Mouse (Mus musculus): Measurements from ENCODE around the gene Epha6. TPM values are rescaled to one million over a fixed set of nuclear protein-coding genes. Genes with fewer than 3 reads are reported as not detected.
A peak's percentile ranks its signal among the peaks of the same experiment; 100 is the strongest.

Epha6 gene
- polyA plus RNA-seq, 1 experiment from 2014 or later, result not detected

DNA sequence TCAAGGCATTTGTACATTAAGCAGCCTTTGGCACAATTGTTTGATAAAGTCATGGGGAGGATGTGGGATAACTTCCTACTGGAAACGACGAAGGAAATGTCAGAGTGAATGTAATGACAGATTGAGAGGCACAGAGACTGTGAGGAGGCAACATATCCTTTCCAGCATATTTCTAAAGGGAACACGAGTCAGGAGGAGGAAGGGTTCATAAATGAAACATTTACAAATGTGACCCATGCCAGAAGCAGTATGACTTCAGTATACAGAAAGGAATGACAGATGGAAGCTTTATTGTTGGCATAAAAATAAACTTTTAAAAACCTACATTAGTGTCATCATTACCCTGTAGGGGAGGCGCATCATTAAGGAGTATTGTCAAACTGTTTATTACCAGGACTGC lies 60.9 kb downstream of the Epha6 start:
- Histone ChIP-seq H3K4me1 (replicated peaks; ENCODE audit: control insufficient read depth, insufficient read depth, low read length) (no peaks in the 10 kb centered on the region), H3K9me3 (ENCODE audit: control insufficient read depth, low read length) (no peaks in the 10 kb centered on the region), H3K4me2 (no peak overlapping the region), H3K36me3 (ENCODE audit: control insufficient read depth, insufficient read depth, low read length) (no peaks in the 10 kb centered on the region), H3K9ac (ENCODE audit: low read depth, low read length) (no peak overlapping the region), H3K4me3 (ENCODE audit: low read depth, low read length) (no peak overlapping the region), H3K27ac (ENCODE audit: low read depth, low read length) (no peak overlapping the region), H3K27me3 (replicated peaks; ENCODE audit: control insufficient read depth, insufficient read depth, low read length) (no peaks in the 10 kb centered on the region)
- ATAC-seq (replicated peaks; ENCODE audit: low FRiP score), result no peak
- DNase-seq (ENCODE audit: low spot score), result no peak
- 53% methylated on average over 4 of the region's 4 CpGs for WGBS

DNA sequence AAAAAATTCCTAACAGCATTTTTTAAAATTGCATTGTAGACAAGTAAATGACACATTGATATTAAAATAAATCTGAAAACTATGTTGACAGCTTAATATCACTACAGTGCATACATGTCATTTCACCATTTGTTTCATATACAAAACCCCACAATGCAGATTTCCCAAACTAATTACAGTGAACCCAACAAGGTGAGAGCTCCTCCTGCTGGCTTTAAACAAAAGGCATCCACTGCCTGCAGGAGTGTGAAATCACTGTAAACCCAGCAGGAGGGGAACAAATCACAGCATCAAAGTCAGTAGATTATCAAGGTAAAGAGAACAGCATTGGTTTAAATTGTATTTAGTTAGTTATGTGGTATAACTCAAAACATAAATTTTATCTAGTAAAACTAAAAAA lies 67.1 kb downstream of the Epha6 start:
- Histone ChIP-seq H3K4me3 (ENCODE audit: low read depth, low read length) (no peak overlapping the region), H3K27ac (ENCODE audit: low read depth, low read length) (no peak overlapping the region), H3K4me2 (no peak overlapping the region), H3K36me3 (ENCODE audit: control insufficient read depth, insufficient read depth, low read length) (no peaks in the 10 kb centered on the region), H3K4me1 (replicated peaks; ENCODE audit: control insufficient read depth, insufficient read depth, low read length) (no peaks in the 10 kb centered on the region), H3K9ac (ENCODE audit: low read depth, low read length) (no peak overlapping the region), H3K9me3 (ENCODE audit: control insufficient read depth, low read length) (no peaks in the 10 kb centered on the region), H3K27me3 (replicated peaks; ENCODE audit: control insufficient read depth, insufficient read depth, low read length) (no peaks in the 10 kb centered on the region)
- ATAC-seq (replicated peaks; ENCODE audit: low FRiP score), result no peak
- no peak for DNase-seq (ENCODE audit: low spot score)

DNA sequence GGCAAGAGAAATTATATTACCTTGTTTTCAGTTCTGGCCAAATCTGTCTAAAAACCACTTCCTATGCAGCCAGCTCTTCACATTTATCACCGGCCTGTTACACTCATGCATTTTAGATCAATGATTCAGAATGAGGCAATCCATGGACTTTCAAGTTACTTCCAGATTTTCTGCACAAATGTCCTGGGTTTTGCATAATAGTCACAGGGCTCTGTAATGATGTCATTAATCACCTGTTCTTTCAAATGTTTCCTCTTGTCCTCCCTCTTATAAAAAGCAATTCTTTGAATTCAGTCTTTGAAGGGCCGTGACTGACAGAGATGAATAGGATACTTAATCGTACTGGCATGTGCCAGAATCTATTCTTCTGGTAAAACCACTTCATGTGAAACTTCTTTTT lies 95.6 kb downstream of the Epha6 start:
- ATAC-seq (replicated peaks; ENCODE audit: low FRiP score) (no peak), DNase-seq (ENCODE audit: low spot score) (no peak)
- Histone ChIP-seq H3K9ac (ENCODE audit: low read depth, low read length) (no peak overlapping the region), H3K4me2 (no peak overlapping the region), H3K36me3 (ENCODE audit: control insufficient read depth, insufficient read depth, low read length) (no peaks in the 10 kb centered on the region), H3K27ac (ENCODE audit: low read depth, low read length) (no peak overlapping the region), H3K9me3 (ENCODE audit: control insufficient read depth, low read length) (no peaks in the 10 kb centered on the region), H3K4me1 (replicated peaks; ENCODE audit: control insufficient read depth, insufficient read depth, low read length) (no peaks in the 10 kb centered on the region), H3K4me3 (ENCODE audit: low read depth, low read length) (no peak overlapping the region), H3K27me3 (replicated peaks; ENCODE audit: control insufficient read depth, insufficient read depth, low read length) (no peaks in the 10 kb centered on the region)
- WGBS, result 67% methylated on average over 3 of the region's 3 CpGs

DNA sequence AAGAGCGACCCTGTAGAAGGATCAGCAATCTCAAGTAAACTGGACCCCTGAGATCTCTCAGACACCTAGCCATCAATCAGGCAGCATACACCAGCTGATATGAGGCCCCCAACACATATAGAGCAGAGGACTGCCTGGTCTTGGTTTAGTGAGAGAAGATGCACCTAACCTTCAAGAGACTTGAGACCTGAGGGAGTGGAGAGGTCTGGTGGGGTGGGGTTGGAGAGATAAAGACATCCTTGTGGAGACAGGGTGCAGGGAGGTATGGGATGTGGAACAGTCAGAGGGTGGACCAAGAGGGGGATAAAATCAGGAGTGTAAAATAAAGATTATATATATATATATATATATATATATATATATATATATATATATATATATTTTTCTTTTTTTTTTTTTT lies 105.8 kb downstream of the Epha6 start:
- WGBS, result 80% methylated on average over 1 of the region's 1 CpGs
- Histone ChIP-seq H3K9me3 (ENCODE audit: control insufficient read depth, low read length) (no peaks in the 10 kb centered on the region), H3K4me3 (ENCODE audit: low read depth, low read length) (no peak overlapping the region), H3K27me3 (replicated peaks; ENCODE audit: control insufficient read depth, insufficient read depth, low read length) (no peaks in the 10 kb centered on the region), H3K9ac (ENCODE audit: low read depth, low read length) (no peak overlapping the region), H3K36me3 (ENCODE audit: control insufficient read depth, insufficient read depth, low read length) (no peaks in the 10 kb centered on the region), H3K4me2 (no peak overlapping the region), H3K27ac (ENCODE audit: low read depth, low read length) (no peak overlapping the region), H3K4me1 (replicated peaks; ENCODE audit: control insufficient read depth, insufficient read depth, low read length) (no peaks in the 10 kb centered on the region)
- no peak for DNase-seq (ENCODE audit: low spot score)
- ATAC-seq (replicated peaks; ENCODE audit: low FRiP score), result no peak

DNA sequence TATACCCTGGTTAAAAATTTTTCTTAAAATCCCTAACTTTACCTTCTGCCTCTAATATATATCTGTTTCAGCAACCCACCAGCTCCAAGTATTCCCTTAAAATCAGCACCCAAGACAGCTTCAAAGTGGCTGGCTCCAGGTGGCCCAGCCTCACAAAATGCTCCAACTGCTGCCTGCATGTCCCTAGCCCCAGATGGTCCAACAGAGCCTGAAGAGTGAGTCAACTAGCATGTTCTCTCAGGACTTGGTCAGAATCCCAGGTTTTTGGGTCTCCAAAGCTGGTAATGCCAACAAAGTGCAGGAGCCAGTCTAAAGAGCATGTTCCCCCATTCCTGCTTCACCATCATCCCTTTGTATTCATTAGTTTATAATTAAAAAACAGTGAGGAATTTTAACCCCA lies 129.6 kb downstream of the Epha6 start:
- H3K9me3 ChIP-seq (ENCODE audit: control insufficient read depth, low read length), result no peaks in the 10 kb centered on the region

DNA sequence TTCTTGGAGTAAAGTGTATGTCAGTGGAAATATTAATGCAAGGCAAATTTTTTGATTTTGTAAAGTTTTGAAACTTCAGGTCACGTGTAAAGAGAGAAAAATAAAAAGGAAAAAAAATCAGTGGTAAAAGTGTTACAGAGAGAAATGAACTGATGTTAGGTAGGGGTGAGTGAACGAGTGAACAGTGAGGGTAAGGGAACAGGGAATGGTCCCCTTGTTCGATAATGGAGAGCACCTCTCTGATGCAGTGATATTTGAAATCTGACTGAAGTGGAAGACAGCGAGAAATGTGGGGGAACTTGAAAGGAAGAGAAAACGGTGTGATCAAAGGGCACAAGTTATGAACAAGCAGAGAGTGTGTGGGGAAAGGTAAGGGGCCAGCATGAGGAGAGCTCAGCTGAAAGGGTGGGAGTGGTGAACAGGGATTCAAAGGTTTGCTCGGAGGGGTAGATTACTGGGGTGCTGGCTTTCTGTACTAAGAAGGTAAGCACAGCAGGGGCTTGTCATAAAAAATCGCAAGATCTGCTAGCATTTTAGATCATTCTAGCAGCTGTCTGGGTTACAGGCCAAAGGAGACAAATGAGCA lies 137.0 kb downstream of the Epha6 start:
- no peak overlapping the region for H3K27ac ChIP-seq (ENCODE audit: low read depth, low read length)
- H3K4me2 ChIP-seq, result no peak overlapping the region
- ATAC-seq (replicated peaks; ENCODE audit: low FRiP score), result no peak
- no peaks in the 10 kb centered on the region for H3K36me3 ChIP-seq (ENCODE audit: control insufficient read depth, insufficient read depth, low read length)
- no peak for DNase-seq (ENCODE audit: low spot score)
- no peak overlapping the region for H3K4me3 ChIP-seq (ENCODE audit: low read depth, low read length)
- 73% methylated on average over 7 of the region's 7 CpGs for WGBS
- no peaks in the 10 kb centered on the region for H3K4me1 ChIP-seq (replicated peaks; ENCODE audit: control insufficient read depth, insufficient read depth, low read length)
- no peak overlapping the region for H3K9ac ChIP-seq (ENCODE audit: low read depth, low read length)
- no peaks in the 10 kb centered on the region for H3K9me3 ChIP-seq (ENCODE audit: control insufficient read depth, low read length)
- H3K27me3 ChIP-seq (replicated peaks; ENCODE audit: control insufficient read depth, insufficient read depth, low read length), result no peaks in the 10 kb centered on the region

More for the DNA sequence above, 129.6 kb downstream of the Epha6 start:
- no peak for DNase-seq (ENCODE audit: low spot score)
- no peaks in the 10 kb centered on the region for H3K27me3 ChIP-seq (replicated peaks; ENCODE audit: control insufficient read depth, insufficient read depth, low read length)
- H3K4me2 ChIP-seq, result no peak overlapping the region
- no peak overlapping the region for H3K4me3 ChIP-seq (ENCODE audit: low read depth, low read length)
- no peaks in the 10 kb centered on the region for H3K4me1 ChIP-seq (replicated peaks; ENCODE audit: control insufficient read depth, insufficient read depth, low read length)
- no peak for ATAC-seq (replicated peaks; ENCODE audit: low FRiP score)
- no peak overlapping the region for H3K27ac ChIP-seq (ENCODE audit: low read depth, low read length)
- H3K9ac ChIP-seq (ENCODE audit: low read depth, low read length), result no peak overlapping the region
- no peaks in the 10 kb centered on the region for H3K36me3 ChIP-seq (ENCODE audit: control insufficient read depth, insufficient read depth, low read length)

DNA sequence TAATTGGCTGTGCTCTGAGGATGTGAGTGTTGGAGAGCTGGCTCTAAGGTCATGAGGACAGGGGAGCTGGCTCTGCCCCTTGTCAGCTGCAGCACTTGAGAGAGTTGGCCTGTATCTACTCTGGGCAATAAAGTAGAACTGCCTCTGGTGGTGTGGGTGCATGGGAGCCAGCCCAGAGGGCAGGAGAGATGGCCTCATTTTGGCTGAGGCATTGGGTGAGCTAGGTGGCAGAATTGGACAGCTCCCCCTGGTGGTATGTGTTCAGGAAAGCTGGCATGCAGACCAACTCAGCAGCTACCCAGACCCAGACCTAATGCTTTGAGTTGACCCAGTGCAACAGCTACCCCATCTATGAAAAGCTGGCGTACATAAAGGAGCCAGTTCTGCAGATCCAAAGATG lies 170.0 kb downstream of the Epha6 start:
- peak; percentile 23; the same call in 1 of the 2 replicates for ATAC-seq (replicated peaks; ENCODE audit: low FRiP score)
- Histone ChIP-seq H3K9ac (ENCODE audit: low read depth, low read length) (no peak overlapping the region), H3K36me3 (ENCODE audit: control insufficient read depth, insufficient read depth, low read length) (no peaks in the 10 kb centered on the region), H3K27ac (ENCODE audit: low read depth, low read length) (no peak overlapping the region), H3K4me2 (no peak overlapping the region), H3K9me3 (ENCODE audit: control insufficient read depth, low read length) (no peaks in the 10 kb centered on the region), H3K27me3 (replicated peaks; ENCODE audit: control insufficient read depth, insufficient read depth, low read length) (no peaks in the 10 kb centered on the region), H3K4me1 (replicated peaks; ENCODE audit: control insufficient read depth, insufficient read depth, low read length) (no peaks in the 10 kb centered on the region), H3K4me3 (ENCODE audit: low read depth, low read length) (no peak overlapping the region)
- DNase-seq (ENCODE audit: low spot score), result no peak
- 69% methylated on average over 1 of the region's 1 CpGs for WGBS

DNA sequence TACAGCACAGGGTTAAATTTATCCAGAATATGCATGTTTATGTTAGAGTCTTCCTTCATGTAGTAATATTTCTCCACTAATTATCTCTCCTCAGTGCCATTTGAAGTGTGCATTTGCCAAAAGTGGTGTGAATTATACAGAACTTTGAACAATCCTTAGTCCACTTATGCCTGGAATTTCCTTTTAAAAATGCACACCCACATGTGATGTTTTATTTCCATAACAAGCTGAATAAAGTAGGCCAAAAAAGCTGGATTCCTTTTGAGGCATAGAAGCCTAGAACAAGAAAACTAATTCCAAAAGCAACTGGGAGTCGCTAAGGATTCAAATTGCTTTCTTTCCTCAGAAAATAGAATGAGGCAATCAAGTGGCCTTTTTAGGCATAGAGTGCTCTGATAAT lies 171.1 kb downstream of the Epha6 start:
- H3K4me2 ChIP-seq, result no peak overlapping the region
- WGBS, result 82% methylated on average over 1 of the region's 1 CpGs
- no peak overlapping the region for H3K4me3 ChIP-seq (ENCODE audit: low read depth, low read length)
- H3K9ac ChIP-seq (ENCODE audit: low read depth, low read length), result no peak overlapping the region
- no peaks in the 10 kb centered on the region for H3K4me1 ChIP-seq (replicated peaks; ENCODE audit: control insufficient read depth, insufficient read depth, low read length)
- ATAC-seq (replicated peaks; ENCODE audit: low FRiP score), result no peak
- no peaks in the 10 kb centered on the region for H3K9me3 ChIP-seq (ENCODE audit: control insufficient read depth, low read length)
- no peak overlapping the region for H3K27ac ChIP-seq (ENCODE audit: low read depth, low read length)
- DNase-seq (ENCODE audit: low spot score), result no peak
- no peaks in the 10 kb centered on the region for H3K36me3 ChIP-seq (ENCODE audit: control insufficient read depth, insufficient read depth, low read length)
- H3K27me3 ChIP-seq (replicated peaks; ENCODE audit: control insufficient read depth, insufficient read depth, low read length), result no peaks in the 10 kb centered on the region

DNA sequence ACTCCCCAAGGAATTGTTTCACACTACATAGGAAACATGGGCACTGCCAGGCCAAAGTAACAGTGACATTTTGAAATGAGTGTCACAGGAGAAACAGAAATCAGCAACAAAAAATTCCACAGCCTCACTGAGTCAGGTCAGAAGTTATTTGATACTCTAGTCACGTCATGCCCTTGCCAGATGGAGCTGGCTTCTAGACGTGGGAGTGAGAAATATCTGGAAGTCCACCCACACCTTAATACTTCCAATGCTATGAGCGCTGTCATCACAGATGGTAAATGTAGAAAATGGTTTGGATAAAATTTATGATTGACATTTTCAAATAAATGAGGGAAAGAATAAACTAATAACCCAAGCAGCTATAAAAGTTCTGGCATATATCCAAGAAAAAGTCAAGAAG lies 210.0 kb downstream of the Epha6 start:
- 67% methylated on average over 3 of the region's 3 CpGs for WGBS
- no peak for ATAC-seq (replicated peaks; ENCODE audit: low FRiP score)
- H3K9ac ChIP-seq (ENCODE audit: low read depth, low read length), result no peak overlapping the region

More for the DNA sequence above, 210.0 kb downstream of the Epha6 start:
- DNase-seq (ENCODE audit: low spot score), result no peak
- no peaks in the 10 kb centered on the region for H3K4me1 ChIP-seq (replicated peaks; ENCODE audit: control insufficient read depth, insufficient read depth, low read length)
- H3K4me2 ChIP-seq, result no peak overlapping the region
- no peaks in the 10 kb centered on the region for H3K27me3 ChIP-seq (replicated peaks; ENCODE audit: control insufficient read depth, insufficient read depth, low read length)
- no peaks in the 10 kb centered on the region for H3K9me3 ChIP-seq (ENCODE audit: control insufficient read depth, low read length)
- no peak overlapping the region for H3K27ac ChIP-seq (ENCODE audit: low read depth, low read length)
- H3K36me3 ChIP-seq (ENCODE audit: control insufficient read depth, insufficient read depth, low read length), result no peaks in the 10 kb centered on the region
- no peak overlapping the region for H3K4me3 ChIP-seq (ENCODE audit: low read depth, low read length)
